Mouse (Mus musculus): ENCODE measurements around the gene Slfn8. TPM values are rescaled to one million over a fixed set of nuclear protein-coding genes. Genes with fewer than 3 reads are reported as not detected.

The Slfn8 gene
- 28.8 TPM for polyA plus RNA-seq (2017; shearing (Covaris generic))

GRCm38 (mm10) chr11:83020621-83021020, at the start of gene Slfn8:
Gene Slfn8 (minus strand): TSS chr11:83020810.

DNA sequence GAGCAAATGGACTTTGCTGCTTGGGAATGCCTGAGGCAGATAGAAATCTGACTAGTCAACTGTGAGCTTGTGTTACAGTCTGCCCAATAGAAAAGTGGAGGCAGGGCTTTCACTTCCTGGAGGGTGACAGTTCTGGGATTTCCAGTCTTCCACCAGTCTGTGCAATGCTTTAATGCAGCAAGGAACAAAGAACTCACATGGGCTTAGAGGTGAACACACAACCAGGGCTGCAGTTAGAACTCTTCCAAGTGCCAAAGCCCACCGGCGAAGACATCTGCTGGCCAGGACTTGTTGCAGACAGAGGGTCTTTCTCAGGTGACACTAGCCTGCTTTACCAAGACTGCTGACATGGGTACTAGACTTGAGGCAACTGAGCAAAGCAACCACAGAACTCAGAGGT, 44.3 kb upstream of the Slfn8 start, which contains the start of gene Slfn2:
TSS of gene Slfn2 (plus strand) at position 167 of the 400 bp plus-strand sequence.

DNA sequence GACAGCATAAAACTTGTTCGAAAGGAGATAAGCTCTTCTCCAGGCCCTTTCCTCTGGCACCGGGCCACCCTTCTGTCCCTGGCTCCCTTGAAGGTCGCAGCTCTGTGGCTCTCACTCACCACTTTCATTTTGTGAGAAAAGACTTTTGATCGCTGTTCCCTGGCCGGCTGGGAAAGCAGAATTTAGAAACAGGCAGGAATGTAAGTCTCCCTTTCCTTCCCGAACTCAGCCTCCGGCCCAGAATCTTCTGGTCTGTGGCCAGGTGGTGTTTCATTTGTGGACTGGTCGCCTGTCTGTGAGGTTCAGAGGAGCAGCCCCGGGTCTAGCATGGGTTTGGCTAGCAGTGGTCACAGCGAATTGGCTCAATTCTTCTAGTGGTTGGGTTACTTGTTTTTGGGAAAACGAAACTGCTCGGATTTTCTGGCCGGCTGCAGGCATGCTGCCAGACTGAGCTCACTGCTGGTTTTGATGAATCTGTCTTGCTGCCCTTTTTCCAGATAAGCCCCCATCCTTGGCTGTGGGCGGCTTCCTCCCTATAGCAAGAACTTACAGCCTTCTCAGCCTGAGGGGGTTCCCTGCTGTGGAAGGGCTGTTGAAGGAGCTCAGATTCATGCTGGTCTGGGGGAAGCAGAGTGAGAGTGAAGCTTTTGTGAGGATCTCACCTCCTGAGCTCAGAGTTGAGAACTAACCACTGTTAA, 29.0 kb downstream of the Slfn8 start, which contains the start of gene Slfn9:
TSS of gene Slfn9 (minus strand) at position 362 of the 698 bp plus-strand sequence.

Other genes starting within 250 kb of the Slfn8 start
- 28.1 TPM for gene Lig3, start 239.7 kb downstream of the Slfn8 start, polyA plus RNA-seq (2017; shearing (Covaris generic))
- 19.1 TPM for gene Rffl, start 149.6 kb downstream of the Slfn8 start, polyA plus RNA-seq (2017; shearing (Covaris generic))
- gene Rad51d, start 130.2 kb downstream of the Slfn8 start, polyA plus RNA-seq (2017; shearing (Covaris generic)): 14.7 TPM
- gene Fndc8, start 128.7 kb downstream of the Slfn8 start, polyA plus RNA-seq (2017; shearing (Covaris generic)): not detected
- gene Nle1, start 112.4 kb downstream of the Slfn8 start, polyA plus RNA-seq (2017; shearing (Covaris generic)): 23.6 TPM
- not detected for gene Unc45b, start 110.3 kb downstream of the Slfn8 start, polyA plus RNA-seq (2017; shearing (Covaris generic))
- gene Slfn5, start 69.5 kb downstream of the Slfn8 start, polyA plus RNA-seq (2017; shearing (Covaris generic)): 14.2 TPM
- 2.6 TPM for gene Slfn9, start 29.0 kb downstream of the Slfn8 start, polyA plus RNA-seq (2017; shearing (Covaris generic))
- 634 TPM for gene Slfn2, start 44.3 kb upstream of the Slfn8 start, polyA plus RNA-seq (2017; shearing (Covaris generic))
- gene Slfn1, start 96.0 kb upstream of the Slfn8 start, polyA plus RNA-seq (2017; shearing (Covaris generic)): 98.9 TPM
- gene Slfn4, start 154.4 kb upstream of the Slfn8 start, polyA plus RNA-seq (2017; shearing (Covaris generic)): 0.30 TPM
- 2.0 TPM for gene Slfn3, start 170.5 kb upstream of the Slfn8 start, polyA plus RNA-seq (2017; shearing (Covaris generic))

Measured in effector memory CD4-positive, alpha-beta T cell, adult 5 months (primary cell).